Mouse (Mus musculus) heart, postnatal 36 days (tissue): Measurements from ENCODE around the gene Serpinb11. TPM values are rescaled to one million over a fixed set of nuclear protein-coding genes. Genes with fewer than 3 reads are reported as not detected.

Source experiments
- DNase-seq, 2 experiments: peaks; one replicate each; pipeline ENCODE4 v3.0.0; 2021 to 2022
- intact Hi-C: fragments of 180-260 bp; cut with DNase I; formaldehyde crosslinking; loops from one replicate; pipeline ENCODE4 v1.15.1; 2025
- total RNA-seq, 2 experiments: library from RNA; stranded (reverse); gene quantifications; 2 replicates each; pipeline ENCODE4 v1.2.3; 2021

Gene Serpinb11
- total RNA-seq = not detected

- intact Hi-C loops = no loop called here
- DNase-seq = no peak
Observed at GRCm38 (mm10) chr1:107360898-107361297, at the start of gene Serpinb11. Serpinb11 (plus strand) TSS chr1:107361198.

- DNase-seq = no peak
- intact Hi-C loops = no loop called here
Observed at GRCm38 (mm10) chr1:107345979-107346378, 15.0 kb upstream of the Serpinb11 start.

DNA sequence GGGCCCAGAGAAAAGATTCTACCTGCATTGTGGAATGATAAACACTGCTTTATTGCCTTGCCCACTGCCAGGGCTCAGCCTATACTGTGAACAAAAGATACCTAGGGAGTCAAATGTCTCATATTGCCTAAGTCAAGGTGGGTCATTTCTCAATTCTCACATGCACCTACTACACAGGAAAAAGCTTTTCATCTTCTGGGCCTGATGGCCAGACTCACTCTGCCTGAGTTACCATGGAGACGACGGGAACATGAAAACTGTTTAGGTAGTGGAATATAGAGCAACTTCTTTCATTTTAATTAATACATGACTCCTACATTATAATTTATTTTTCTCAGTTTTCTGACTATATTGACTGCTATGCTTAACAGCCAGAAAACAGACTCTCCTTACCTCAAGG lies 14.2 kb upstream of the Serpinb11 start:
- DNase-seq = no peak
- intact Hi-C loops = no loop called here

DNA sequence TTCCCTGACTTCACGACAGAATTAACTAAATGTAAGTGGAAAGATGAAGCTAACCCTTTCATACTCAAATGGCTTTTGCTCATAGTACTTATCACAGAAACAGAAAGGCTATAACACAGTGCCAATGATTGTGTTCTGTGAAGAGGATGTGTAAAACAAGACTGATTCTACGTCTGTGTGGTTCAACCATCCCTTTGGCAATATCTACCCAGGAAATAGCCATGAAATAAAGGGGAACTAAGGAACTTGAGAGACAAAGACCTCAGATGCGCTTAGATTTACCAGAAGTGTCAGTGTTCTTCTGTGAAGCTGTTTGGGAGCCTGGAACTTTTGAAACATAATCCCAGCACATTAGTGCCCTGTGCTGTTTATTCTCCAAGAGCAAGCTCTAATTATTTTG lies 10.6 kb upstream of the Serpinb11 start:
- no peak for DNase-seq
- intact Hi-C loops = no loop called here

GRCm38 (mm10) chr1:107351115-107351514 lies 9.9 kb upstream of the Serpinb11 start:
- intact Hi-C loops = no loop called here
- no peak for DNase-seq

GRCm38 (mm10) chr1:107353046-107353445 lies 8.0 kb upstream of the Serpinb11 start:
- intact Hi-C loops = no loop called here
- DNase-seq = no peak

- no peak for DNase-seq
- intact Hi-C loops = no loop called here
Observed at GRCm38 (mm10) chr1:107365973-107366372, 5.0 kb downstream of the Serpinb11 start.

DNA sequence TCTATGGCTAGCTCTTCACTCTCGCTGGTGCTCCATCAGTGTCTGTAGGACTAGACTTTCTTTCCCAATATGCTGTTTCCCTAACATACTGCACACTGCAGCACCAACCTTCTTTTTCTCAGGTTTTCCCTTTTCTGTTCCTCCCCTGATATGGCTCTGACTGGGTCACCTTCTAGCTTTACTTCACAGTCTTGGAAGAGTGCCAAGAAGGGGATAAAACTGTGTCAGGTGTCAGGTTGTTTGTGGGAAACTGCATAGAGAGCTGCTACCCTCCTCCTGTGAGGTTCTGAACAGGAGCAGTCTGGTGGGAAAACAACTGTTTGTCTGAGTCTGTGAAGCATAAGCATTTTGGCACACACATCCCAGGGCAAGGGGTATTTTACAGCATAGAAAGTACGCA lies 7.9 kb downstream of the Serpinb11 start:
- no peak for DNase-seq
- intact Hi-C loops = no loop called here

- DNase-seq = no peak
- intact Hi-C loops = no loop called here
Observed at GRCm38 (mm10) chr1:107376952-107377351, 16.0 kb downstream of the Serpinb11 start.

- DNase-seq = no peak
- intact Hi-C loops = no loop called here
Observed at GRCm38 (mm10) chr1:107378368-107378767, 17.4 kb downstream of the Serpinb11 start.

GRCm38 (mm10) chr1:107381491-107381890 lies 20.5 kb downstream of the Serpinb11 start:
- intact Hi-C loops = no loop called here
- no peak for DNase-seq

- intact Hi-C loops = no loop called here
- DNase-seq = no peak
Observed at GRCm38 (mm10) chr1:107382404-107382803, 21.4 kb downstream of the Serpinb11 start.

- intact Hi-C loops = no loop called here
- DNase-seq = no peak
Observed at GRCm38 (mm10) chr1:107384532-107384931, 23.5 kb downstream of the Serpinb11 start.

DNA sequence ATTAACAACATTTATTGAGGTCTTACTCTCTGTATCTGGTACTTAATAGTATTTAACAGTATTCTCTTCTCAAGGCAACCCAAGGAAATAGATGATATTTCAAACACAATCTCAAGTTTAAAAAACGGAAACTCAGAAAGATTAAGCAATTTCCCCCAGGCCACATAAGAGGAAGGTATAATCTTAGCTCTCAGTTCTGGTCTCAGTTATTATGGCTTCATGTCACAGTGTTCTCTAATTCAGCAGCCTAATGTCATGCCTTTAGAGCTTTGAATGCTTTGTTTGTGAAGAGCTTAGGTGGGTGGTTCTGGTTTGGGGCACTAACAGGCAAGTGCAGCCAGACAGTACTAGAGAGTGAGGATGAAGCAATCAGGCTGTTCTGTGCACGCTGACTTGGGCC lies 28.8 kb downstream of the Serpinb11 start:
- DNase-seq = no peak
- intact Hi-C loops = no loop called here

GRCm38 (mm10) chr1:107397481-107397880 lies 36.5 kb downstream of the Serpinb11 start:
- intact Hi-C loops = no loop called here
- no peak for DNase-seq

- intact Hi-C loops = no loop called here
Observed at GRCm38 (mm10) chr1:107399355-107399754, 38.4 kb downstream of the Serpinb11 start, which contains the start of gene Serpinb7. Serpinb7 (plus strand) TSS chr1:107399655.

GRCm38 (mm10) chr1:107402082-107402481 lies 41.1 kb downstream of the Serpinb11 start:
- intact Hi-C loops = no loop called here
- no peak for DNase-seq

More at GRCm38 (mm10) chr1:107399355-107399754, 38.4 kb downstream of the Serpinb11 start, which contains the start of gene Serpinb7:
- DNase-seq = no peak

- DNase-seq = no peak
- intact Hi-C loops = no loop called here
Observed at GRCm38 (mm10) chr1:107414650-107415049, 53.7 kb downstream of the Serpinb11 start.

DNA sequence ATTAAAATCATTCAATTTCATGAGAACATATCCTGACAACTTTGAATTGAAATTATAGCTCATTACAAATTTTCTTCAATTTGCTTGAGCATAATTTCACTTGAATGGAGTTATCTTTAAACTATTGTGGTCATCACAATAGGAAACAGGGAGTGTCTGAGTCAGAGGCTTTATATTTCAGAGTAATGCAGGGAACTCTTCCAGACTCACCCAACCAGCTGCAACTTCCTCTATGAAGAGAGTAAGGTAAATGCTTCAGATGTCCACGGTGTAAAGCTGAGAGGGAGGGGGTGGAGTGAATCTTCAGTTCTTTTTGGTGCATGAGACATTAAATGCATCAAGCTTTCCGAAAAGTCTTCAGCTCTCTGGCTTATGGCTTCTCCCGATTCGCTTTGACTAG lies 61.5 kb downstream of the Serpinb11 start:
- intact Hi-C loops = no loop called here
- no peak for DNase-seq
